Mouse (Mus musculus) midbrain, embryonic 15.5 days (tissue): ENCODE measurements at regions not wholly inside any gene's neighbourhood (a gene's known extent, or its start where the extent isn't known, plus 50 kb on each side); places are given as distances from the start of the nearest gene placed in this dataset.

Source experiments
- ATAC-seq: fragments of 200-750 bp; cut with Nextera tagmentation; replicated peaks from 2 replicates; pipeline ENCODE4 v1.8.0; 2017; ENCODE audit warnings: moderate TSS enrichment
- H3K27ac ChIP-seq: fragments of 300-500 bp; sonication (generic); 2 replicates; pipeline ENCODE4 v1.5.1; 2015; ENCODE audit warnings: mild to moderate bottlenecking, inconsistent platforms
- H3K27me3 ChIP-seq: fragments of 300-500 bp; sonication (generic); replicated peaks from 2 replicates; pipeline ENCODE4 v1.6.1; 2015; ENCODE audit warnings: inconsistent platforms
- H3K36me3 ChIP-seq: fragments of 300-500 bp; sonication (generic); replicated peaks from 2 replicates; pipeline ENCODE4 v1.6.1; 2015; ENCODE audit warnings: inconsistent platforms
- H3K4me1 ChIP-seq: fragments of 300-500 bp; sonication (generic); 2 replicates; pipeline ENCODE4 v1.6.1; 2015; ENCODE audit warnings: inconsistent platforms
- H3K4me2 ChIP-seq: fragments of 300-500 bp; sonication (generic); 2 replicates; pipeline ENCODE4 v1.6.1; 2015; ENCODE audit warnings: inconsistent platforms, mild to moderate bottlenecking, moderate library complexity
- H3K4me3 ChIP-seq: fragments of 300-500 bp; sonication (generic); 2 replicates; pipeline ENCODE4 v1.5.1; 2015; ENCODE audit warnings: mild to moderate bottlenecking, inconsistent platforms
- H3K9ac ChIP-seq: fragments of 300-500 bp; sonication (generic); 2 replicates; pipeline ENCODE4 v1.6.1; 2015; ENCODE audit warnings: mild to moderate bottlenecking, inconsistent platforms
- H3K9me3 ChIP-seq: fragments of 300-500 bp; sonication (generic); 2 replicates; pipeline ENCODE4 v1.6.1; 2016; ENCODE audit warnings: inconsistent platforms
- WGBS: fragments of 180-500 bp; shearing (Covaris S2); methylation state at CpG from one replicate; pipeline ENCODE4 v1.1.7; 2015; ENCODE audit warnings: mixed read lengths; 5-methylcytosine and 5-hydroxymethylcytosine counted together

DNA sequence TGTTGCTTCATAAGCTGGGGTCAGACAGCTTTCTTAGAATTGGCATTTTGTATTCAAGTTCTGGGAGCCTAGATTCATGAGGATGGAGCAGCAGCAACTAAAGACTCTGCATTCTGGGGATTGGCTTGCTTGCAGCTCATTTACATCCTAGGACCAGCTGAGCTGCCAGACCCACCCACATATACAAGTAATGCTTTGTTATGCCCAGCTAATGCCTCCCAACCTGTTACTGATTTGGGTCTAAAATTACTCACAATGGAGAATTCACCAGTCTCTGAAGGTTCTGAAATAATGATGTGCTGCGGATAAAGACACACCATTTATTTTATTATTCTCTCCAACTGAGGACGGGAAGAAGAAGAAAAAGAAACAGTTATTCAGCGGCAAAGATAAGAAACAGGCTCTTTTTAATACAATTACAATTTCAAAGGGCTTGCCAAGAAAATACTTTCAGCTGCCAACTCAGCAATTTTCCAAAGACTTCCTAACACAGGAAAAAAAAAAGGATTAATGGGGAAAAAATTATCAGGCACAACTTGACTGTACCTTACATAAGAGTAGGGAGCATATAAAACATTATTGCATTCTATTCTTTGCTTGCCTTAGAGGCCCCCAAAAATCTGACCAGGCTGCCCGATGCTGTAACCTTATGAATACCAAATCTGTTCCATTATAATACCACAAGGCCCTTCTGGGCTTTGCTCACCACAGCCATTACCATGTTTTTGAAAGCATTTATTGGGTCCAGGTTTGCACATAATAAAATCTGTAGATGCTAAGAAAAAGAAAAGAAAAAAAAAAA is 134.5 kb downstream of the S1pr1 start:
- Histone ChIP-seq H3K27me3 (no peaks in the 10 kb centered on the region), H3K9me3 (no peaks in the 10 kb centered on the region), H3K4me3 (no peak overlapping the region), H3K27ac (peak overlapping the region; percentile 57), H3K4me1 (0 out of 2 replicates have a peak, but pooled peaks cover 3% of the 10 kb centered on the region), H3K36me3 (no peaks in the 10 kb centered on the region), H3K9ac (no peak overlapping the region), H3K4me2 (no peak overlapping the region)
- 28% methylated on average over 4 of the region's 4 CpGs for WGBS
- peak; percentile 89 for ATAC-seq

DNA sequence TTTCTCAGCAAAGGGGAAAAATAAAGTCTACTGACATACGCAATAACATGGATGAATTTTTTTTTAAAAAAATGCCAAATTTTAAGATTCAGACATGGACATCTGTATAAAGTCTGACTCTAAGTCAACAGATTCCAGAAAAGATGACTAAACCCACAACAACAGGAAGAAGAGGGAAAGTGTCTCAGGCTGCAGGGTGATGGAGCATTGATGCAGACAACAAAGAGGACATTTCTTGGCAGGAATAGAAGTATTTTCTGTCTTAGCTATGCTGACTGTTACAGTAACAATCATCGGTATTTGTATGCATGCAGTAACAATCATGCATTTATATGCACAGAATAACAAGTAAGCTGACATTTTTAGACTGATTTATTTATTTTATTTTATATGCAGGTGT is 139.5 kb downstream of the S1pr1 start:
- Histone ChIP-seq H3K4me2 (no peak overlapping the region), H3K4me3 (no peak overlapping the region), H3K4me1 (0 out of 2 replicates have a peak, but pooled peaks cover 3% of the 10 kb centered on the region), H3K27ac (no peak overlapping the region), H3K27me3 (no peaks in the 10 kb centered on the region), H3K9me3 (no peaks in the 10 kb centered on the region), H3K9ac (no peak overlapping the region), H3K36me3 (no peaks in the 10 kb centered on the region)
- 84% methylated on average over 2 of the region's 2 CpGs for WGBS
- ATAC-seq, result no peak

DNA sequence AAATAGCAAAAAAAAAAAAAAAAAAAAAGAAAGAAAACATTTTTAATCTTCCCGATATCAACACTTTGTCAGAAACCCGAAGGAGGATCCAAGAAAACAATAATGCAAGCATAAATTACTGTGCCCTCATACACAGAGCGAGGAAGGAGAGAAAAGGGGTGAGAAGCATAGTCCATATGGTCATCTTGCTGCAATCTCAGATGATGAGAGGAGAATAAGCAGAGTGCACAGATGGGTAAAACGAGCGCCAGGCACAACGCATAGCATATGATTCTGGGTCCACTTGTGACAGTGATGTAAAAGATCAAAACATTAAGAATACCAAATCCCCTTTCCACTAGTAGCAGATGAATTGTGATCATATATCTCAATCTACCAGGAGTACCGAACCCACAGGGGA is 152.1 kb downstream of the S1pr1 start:
- WGBS, result 86% methylated on average over 7 of the region's 7 CpGs
- no peak overlapping the region for H3K9ac ChIP-seq
- ATAC-seq, result no peak

DNA sequence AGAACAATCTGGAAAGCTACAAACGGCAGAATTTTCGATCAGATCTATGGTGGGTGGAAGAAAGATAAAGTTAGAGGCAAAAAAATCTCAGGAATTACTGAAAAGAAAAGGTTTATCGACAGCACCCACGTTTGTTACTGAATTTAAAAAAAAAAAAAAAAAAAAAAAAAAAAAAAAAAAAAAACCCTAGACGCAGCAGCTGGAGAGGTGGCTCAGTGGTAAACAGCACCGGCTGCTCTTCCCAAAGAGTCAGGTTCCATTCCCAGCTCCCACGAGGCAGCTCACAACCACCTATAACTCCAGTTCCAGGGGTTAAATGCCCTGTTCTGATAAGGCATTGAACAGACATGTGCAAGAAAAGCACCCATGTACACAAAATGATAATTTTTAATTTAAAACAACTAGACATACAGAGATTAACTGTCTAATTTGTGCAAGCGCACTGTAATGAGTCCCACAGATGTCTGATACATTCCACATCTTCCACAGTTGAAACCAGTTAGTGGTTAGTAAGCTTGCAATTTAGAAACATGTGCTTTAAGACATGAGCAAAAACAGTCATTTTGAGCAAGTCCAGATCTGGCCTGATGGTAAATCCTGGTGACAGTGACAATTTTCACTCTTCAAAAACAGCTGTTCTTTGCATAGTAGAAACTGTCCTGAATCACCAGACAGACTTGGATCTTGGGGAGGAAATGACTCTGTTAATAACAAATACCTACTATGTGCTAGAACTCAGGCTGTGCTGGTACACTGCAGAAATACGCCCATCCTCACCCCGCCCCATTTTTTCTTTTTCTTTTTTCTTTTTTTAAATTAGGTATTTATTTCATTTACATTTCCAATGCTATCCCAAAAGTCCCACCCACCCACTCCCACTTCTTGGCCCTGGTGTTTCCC is 159.8 kb downstream of the S1pr1 start:
- H3K36me3 ChIP-seq, result no peaks in the 10 kb centered on the region
- no peak for ATAC-seq

More for the DNA sequence above, 152.1 kb downstream of the S1pr1 start:
- Histone ChIP-seq H3K4me2 (no peak overlapping the region), H3K36me3 (no peaks in the 10 kb centered on the region), H3K27me3 (no peaks in the 10 kb centered on the region), H3K27ac (no peak overlapping the region), H3K4me1 (no peaks in the 10 kb centered on the region), H3K4me3 (no peak overlapping the region), H3K9me3 (no peaks in the 10 kb centered on the region)

DNA sequence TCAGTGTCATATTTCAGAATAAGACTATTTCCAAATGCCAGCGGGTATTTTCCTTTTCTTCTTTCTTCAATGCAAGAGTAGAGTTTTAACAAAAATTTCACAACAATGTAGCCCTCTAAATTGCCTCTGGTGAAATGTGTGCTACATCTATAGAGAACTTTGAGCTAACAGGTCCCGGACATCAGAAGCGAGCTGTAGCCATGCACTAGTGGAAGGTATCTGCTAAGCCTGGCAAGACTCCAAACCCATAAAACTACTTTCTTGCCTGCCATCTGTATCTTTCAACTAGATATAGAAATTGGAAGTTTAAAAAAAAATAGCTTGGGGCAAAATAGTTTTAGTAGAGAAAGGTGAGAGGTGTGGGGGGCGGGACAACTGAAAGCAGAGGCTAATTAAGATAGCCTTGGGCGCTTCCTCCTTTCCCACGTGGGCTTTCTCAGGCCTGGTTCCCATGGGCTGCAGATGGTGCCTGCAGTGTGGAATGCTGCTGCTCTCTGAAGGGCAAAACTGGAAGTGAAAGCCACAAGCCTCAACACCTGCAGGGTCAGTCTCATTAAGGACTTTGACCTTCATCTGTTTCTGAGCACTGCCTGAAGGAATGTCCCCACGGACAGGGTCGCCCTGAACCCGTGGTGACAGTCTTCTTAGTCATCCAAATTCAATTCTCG is 160.9 kb downstream of the S1pr1 start:
- H3K4me1 ChIP-seq, result no peaks in the 10 kb centered on the region
- no peak overlapping the region for H3K27ac ChIP-seq
- H3K27me3 ChIP-seq, result no peaks in the 10 kb centered on the region
- H3K9me3 ChIP-seq, result no peaks in the 10 kb centered on the region
- H3K9ac ChIP-seq, result no peak overlapping the region
- WGBS, result 71% methylated on average over 10 of the region's 10 CpGs
- no peak overlapping the region for H3K4me2 ChIP-seq
- ATAC-seq, result 0 out of 2 replicates have a peak, but pooled peaks have one; percentile 27
- H3K4me3 ChIP-seq, result no peak overlapping the region
- no peaks in the 10 kb centered on the region for H3K36me3 ChIP-seq

More for the DNA sequence above, 159.8 kb downstream of the S1pr1 start:
- H3K27me3 ChIP-seq, result no peaks in the 10 kb centered on the region
- no peak overlapping the region for H3K4me3 ChIP-seq
- no peaks in the 10 kb centered on the region for H3K4me1 ChIP-seq
- no peaks in the 10 kb centered on the region for H3K9me3 ChIP-seq
- no peak overlapping the region for H3K27ac ChIP-seq
- no peak overlapping the region for H3K4me2 ChIP-seq
- no peak overlapping the region for H3K9ac ChIP-seq
- 83% methylated on average over 10 of the region's 10 CpGs for WGBS

DNA sequence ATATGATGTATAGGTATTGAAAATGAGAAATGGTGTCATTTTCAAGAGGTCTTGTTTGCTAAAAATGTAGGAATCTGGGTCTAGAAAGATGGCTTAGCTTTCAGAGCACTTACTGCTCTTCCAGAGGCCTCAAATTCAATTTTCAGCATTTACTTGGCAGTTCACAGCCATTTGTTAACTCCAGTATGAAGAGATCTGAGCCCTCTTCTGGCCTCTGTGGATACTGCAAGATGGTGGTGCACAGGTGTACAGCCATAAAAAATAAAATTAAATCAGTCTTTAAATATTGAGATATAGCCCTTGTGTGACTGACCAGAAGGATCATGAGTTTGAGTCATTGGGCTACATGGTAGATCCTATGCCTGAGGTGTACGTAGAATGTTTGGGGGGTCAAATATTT is 173.1 kb downstream of the S1pr1 start:
- Histone ChIP-seq H3K9me3 (no peaks in the 10 kb centered on the region), H3K4me3 (no peak overlapping the region), H3K9ac (no peak overlapping the region), H3K27me3 (no peaks in the 10 kb centered on the region), H3K4me1 (no peaks in the 10 kb centered on the region), H3K27ac (no peak overlapping the region), H3K4me2 (no peak overlapping the region), H3K36me3 (no peaks in the 10 kb centered on the region)
- WGBS, result 88% methylated on average over 1 of the region's 1 CpGs
- ATAC-seq, result no peak; the same call in 1 of the 2 replicates

DNA sequence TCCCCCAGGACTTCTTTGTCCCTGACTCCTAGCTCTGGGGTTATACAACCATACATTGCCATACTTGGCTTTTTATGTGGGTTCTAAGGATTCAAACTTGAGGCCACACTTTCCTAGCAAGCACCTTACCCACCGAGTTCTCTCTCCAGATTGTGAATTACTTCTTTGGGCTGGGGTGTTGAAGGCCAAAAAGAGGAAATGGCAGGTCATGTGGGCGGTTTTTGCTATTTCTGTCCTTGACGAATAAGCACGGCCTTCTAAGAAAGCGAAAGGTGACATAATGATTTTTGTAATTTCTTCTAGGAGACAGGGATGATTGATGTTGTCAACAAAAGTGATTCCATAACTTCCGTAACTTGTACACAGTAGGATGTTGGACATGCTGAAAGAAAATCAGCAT is 176.5 kb downstream of the S1pr1 start:
- 89% methylated on average over 6 of the region's 6 CpGs for WGBS
- H3K36me3 ChIP-seq, result no peaks in the 10 kb centered on the region
- no peak overlapping the region for H3K27ac ChIP-seq
- no peak overlapping the region for H3K4me3 ChIP-seq
- no peaks in the 10 kb centered on the region for H3K27me3 ChIP-seq
- no peaks in the 10 kb centered on the region for H3K4me1 ChIP-seq
- ATAC-seq, result no peak
- no peaks in the 10 kb centered on the region for H3K9me3 ChIP-seq
- no peak overlapping the region for H3K9ac ChIP-seq
- no peak overlapping the region for H3K4me2 ChIP-seq

DNA sequence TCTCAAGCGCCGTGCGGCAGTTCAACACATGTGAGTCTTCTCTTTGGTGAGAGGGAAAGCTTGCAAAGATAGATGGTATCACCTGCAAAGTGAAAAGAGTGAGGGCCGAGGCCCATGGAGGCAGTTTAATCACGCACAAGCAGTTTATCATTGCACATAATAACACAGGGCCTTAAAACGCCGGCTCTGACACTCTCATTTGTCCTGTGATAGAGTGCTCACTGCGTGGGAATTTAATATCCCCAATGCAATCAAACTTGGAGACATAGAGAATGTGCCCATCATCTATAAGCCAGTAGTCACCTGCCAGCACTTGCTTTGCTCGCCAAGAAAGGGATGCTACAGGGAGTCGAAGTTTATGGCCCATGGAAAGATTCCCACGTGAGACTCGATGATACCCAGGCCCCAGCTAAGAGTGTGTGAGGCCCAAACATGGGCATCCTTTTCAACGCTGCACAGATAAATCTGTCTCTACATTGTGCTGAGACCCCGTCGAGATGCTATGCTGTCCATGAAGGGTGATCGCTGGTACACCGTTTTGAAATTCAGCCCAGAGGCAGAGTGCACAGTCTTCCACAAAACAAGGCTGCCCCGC is 182.6 kb downstream of the S1pr1 start:
- Histone ChIP-seq H3K4me2 (no peak overlapping the region), H3K27ac (no peak overlapping the region), H3K36me3 (no peaks in the 10 kb centered on the region), H3K9me3 (no peaks in the 10 kb centered on the region), H3K4me1 (no peaks in the 10 kb centered on the region), H3K9ac (no peak overlapping the region), H3K27me3 (no peaks in the 10 kb centered on the region), H3K4me3 (no peak overlapping the region)
- 90% methylated on average over 18 of the region's 18 CpGs for WGBS
- no peak for ATAC-seq

DNA sequence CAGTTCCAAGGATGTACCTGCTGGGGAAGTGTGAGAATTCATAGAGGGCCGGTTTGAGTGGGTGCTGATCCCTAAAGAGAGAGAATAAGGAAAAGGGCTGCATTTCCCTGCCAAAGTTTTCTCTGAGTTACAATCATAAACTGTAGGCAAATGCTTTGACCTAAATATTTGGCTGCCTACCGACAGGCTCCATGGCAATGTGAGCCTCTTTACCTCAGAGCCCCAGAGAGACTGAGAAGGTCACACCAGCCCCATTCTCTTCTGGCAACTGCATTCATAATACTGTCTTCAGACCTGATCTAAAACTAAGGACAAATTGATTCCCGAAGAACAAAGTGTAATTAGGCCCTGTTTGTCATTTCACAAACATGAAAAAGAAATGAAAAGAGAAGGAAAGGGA is 184.4 kb downstream of the S1pr1 start:
- Histone ChIP-seq H3K36me3 (no peaks in the 10 kb centered on the region), H3K9ac (no peak overlapping the region), H3K4me2 (no peak overlapping the region), H3K4me1 (no peaks in the 10 kb centered on the region), H3K9me3 (no peaks in the 10 kb centered on the region), H3K27me3 (no peaks in the 10 kb centered on the region), H3K4me3 (no peak overlapping the region), H3K27ac (no peak overlapping the region)
- no peak for ATAC-seq
- WGBS, result 76% methylated on average over 3 of the region's 3 CpGs

DNA sequence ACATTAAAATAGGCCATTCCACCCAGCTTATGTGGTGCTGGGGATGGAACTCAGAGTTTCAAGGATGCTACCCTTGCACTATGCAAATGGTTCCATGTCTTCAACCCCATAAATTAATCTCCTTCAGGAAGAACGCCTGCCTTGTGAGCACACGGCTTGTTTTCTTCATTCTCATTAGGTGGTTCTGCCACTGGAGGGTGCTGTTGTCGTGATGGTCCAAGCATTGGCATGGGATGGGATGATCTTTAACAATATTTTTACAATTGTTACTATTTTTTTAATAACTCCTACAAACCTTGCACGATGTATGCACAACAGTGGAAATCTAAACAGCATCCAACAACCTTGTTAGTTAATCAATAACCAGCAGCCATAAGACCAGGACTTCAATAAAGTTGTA is 185.0 kb downstream of the S1pr1 start:
- Histone ChIP-seq H3K27ac (no peak overlapping the region), H3K9me3 (no peaks in the 10 kb centered on the region), H3K9ac (no peak overlapping the region), H3K27me3 (no peaks in the 10 kb centered on the region), H3K4me2 (no peak overlapping the region), H3K36me3 (no peaks in the 10 kb centered on the region), H3K4me1 (no peaks in the 10 kb centered on the region), H3K4me3 (no peak overlapping the region)
- ATAC-seq, result no peak
- WGBS, result 55% methylated on average over 4 of the region's 4 CpGs

DNA sequence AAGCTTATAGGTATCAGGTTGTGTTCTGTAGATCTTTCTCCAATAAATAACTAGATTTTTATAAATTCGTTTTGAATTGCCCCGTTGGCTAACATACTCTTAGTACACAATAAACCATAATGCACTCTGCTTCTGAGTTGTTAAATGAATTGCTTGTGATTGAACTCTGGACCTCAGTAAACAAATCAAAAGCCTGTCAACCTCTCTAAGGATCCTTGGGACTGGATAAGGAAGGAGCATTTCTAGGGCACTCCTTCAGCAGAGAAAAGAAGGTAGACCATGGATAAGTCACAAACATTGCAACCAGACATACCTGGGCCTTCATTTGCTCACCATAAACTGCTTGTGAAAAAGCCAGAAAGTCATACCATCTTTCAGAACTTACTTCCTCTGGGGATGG is 191.4 kb downstream of the S1pr1 start:
- Histone ChIP-seq H3K4me1 (no peaks in the 10 kb centered on the region), H3K9ac (no peak overlapping the region), H3K27ac (no peak overlapping the region), H3K9me3 (no peaks in the 10 kb centered on the region), H3K36me3 (no peaks in the 10 kb centered on the region), H3K27me3 (no peaks in the 10 kb centered on the region), H3K4me3 (no peak overlapping the region), H3K4me2 (no peak overlapping the region)
- WGBS, result 88% methylated on average over 2 of the region's 2 CpGs
- ATAC-seq, result no peak

DNA sequence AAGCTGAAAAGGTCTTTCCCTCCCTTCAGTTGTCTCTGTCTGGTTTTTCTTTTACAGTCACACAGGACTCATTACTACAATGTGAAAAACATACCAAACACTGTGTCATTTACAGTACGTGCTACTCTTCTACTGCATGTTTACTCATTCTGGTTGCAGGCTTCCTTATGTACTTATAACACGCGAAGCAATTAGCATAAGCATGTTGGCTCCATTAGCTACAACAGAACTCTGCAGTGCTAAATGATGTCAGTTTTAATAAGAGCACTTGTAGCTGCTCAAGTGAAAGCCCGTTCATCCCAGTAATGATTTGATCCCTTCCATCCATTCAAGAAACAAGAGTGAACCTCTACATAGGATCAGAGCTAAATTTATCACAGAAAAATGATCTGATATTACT is 199.2 kb downstream of the S1pr1 start:
- WGBS, result 83% methylated on average over 4 of the region's 4 CpGs
- no peak overlapping the region for H3K4me2 ChIP-seq
- no peak for ATAC-seq

More for the DNA sequence above, 199.2 kb downstream of the S1pr1 start:
- Histone ChIP-seq H3K4me1 (no peaks in the 10 kb centered on the region), H3K27ac (no peak overlapping the region), H3K9ac (no peak overlapping the region), H3K27me3 (no peaks in the 10 kb centered on the region), H3K36me3 (no peaks in the 10 kb centered on the region), H3K4me3 (no peak overlapping the region), H3K9me3 (no peaks in the 10 kb centered on the region)
